Mouse (Mus musculus) frontal cortex, adult 2 months (tissue): Measurements from ENCODE around the gene Tmsb4x. TPM values are rescaled to one million over a fixed set of nuclear protein-coding genes. Genes with fewer than 3 reads are reported as not detected.

Experiments
- DNase-seq, 2 experiments: peaks; one replicate each; pipeline ENCODE4 v3.0.0; 2022; ENCODE audit warnings: low spot score in 1 of 2; ENCODE audit errors: extremely low spot score in 1 of 2
- polyA plus RNA-seq: library from polyadenylated mRNA; depleted of rRNA; stranded (reverse); fragments of >200 nt; gene quantifications from 2 replicates; pipeline ENCODE4 v1.2.3, GENCODE M21; 2012; rRNA removed

The Tmsb4x gene
- polyA plus RNA-seq, 1 experiment, result 2,186 TPM

- peak in 1 of 2 experiments; percentile 31 for DNase-seq
These were observed 25.6 kb downstream of the Tmsb4x start for GRCm38 (mm10) chrX:167183535-167183934.

DNA sequence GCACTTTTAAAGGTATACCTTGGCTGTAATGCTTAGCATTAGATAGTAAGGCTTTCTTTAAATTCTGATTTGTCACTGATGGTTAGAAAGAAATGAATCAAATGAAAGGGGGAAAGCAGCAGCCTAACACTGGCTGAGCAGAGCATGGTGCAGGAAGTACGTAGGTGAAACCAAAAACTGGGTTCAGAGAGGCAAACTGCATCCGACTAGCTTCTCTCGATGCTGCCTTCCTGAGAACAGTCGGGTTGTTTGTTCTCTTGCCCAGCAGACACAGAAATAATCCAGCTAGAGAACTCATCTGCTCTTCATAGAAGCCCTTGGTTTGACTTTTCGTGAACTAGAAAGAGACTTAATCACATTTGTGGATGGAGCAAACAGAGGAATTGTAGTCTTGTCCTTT is 26.7 kb downstream of the Tmsb4x start:
- no peak for DNase-seq

GRCm38 (mm10) chrX:167179961-167180642 is 29.0 kb downstream of the Tmsb4x start:
- peak in 1 of 2 experiments; percentile 12 for DNase-seq

GRCm38 (mm10) chrX:167179549-167179948 is 29.6 kb downstream of the Tmsb4x start:
- no peak for DNase-seq

DNA sequence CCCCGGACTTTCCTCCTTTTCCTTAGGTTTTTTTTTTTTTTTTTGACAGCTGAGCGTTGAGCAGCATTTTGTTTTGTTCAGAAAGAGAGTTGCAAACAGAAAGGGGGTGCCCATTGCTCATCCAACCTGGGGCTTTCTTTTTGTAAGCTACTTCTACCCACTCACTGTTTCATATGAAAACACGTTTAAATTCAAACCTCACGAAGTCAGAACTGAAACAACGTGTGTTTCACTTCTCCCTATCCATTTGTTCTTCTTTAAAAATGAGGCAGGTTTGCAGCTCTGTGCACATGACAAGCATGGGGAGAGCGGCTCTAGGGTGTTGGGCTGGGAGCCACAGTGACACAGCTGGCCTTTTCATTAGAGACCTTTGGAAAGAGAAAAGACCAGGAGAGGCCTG is 33.8 kb downstream of the Tmsb4x start:
- no peak for DNase-seq

- no peak for DNase-seq
These were observed 34.8 kb downstream of the Tmsb4x start for GRCm38 (mm10) chrX:167174311-167174710.

GRCm38 (mm10) chrX:167172256-167172655 is 36.9 kb downstream of the Tmsb4x start:
- peak in 1 of 2 experiments; percentile 42 for DNase-seq

DNA sequence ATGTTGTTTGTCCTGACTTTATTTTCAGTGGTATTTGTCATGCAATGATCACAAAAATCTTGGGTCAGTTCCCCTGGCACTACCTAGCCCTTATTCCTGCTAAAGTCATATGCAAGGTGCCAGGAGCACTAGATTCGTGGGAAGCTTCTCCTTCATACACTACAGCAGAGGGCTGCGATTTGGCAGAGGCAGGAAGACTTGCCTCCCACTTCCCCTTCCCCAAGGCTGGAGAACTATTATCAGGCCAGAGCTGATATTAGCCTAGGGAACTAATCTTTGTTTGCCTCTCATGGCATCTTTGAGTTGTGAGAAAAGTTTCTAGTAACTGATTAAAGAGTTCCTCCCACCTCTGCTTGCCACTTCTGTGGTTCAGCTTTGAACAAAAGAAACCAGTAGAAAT is 37.8 kb downstream of the Tmsb4x start:
- DNase-seq, result no peak

GRCm38 (mm10) chrX:167167282-167167681 is 41.8 kb downstream of the Tmsb4x start:
- DNase-seq, result no peak

- DNase-seq, result no peak
These were observed 43.1 kb downstream of the Tmsb4x start for GRCm38 (mm10) chrX:167166051-167166450.

DNA sequence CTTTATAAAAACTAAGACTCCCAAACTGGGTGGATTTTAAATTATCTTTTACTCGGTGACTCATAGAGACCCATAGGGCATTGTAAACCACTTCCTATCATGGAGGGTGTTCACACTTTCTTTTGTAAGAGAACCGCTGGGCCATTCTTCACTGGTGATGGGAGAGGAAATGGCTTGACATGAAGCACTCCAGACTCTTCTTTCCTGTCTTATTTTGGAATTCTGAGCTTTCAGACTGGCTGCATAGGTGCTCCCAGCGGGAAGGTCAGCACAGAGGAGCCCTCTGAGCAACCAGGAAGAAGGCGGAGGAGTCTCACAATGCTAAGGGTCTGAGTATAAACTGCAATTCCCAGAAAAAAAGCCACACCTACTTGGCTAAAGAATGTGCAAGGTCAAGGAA is 51.4 kb downstream of the Tmsb4x start:
- DNase-seq, result no peak

Other genes starting within 250 kb of the Tmsb4x start
- gene Tlr8, start 55.0 kb upstream of the Tmsb4x start, polyA plus RNA-seq, result 0.08 and 0.24 TPM in 2 replicates
- 1.2 and 1.8 TPM in 2 replicates for gene Tlr7, start 121.2 kb upstream of the Tmsb4x start, polyA plus RNA-seq
- gene Prps2, start 173.4 kb upstream of the Tmsb4x start, polyA plus RNA-seq, result 16.9 and 18.9 TPM in 2 replicates